Mouse (Mus musculus) heart, embryonic 16.5 days (tissue): ENCODE results near the gene Rdh16f2. TPM values are rescaled to one million over a fixed set of nuclear protein-coding genes. Genes with fewer than 3 reads are reported as not detected.
"Not testable (repeated sequence)": the region's sequence is repeated elsewhere in the genome, so short reads cannot be mapped to it uniquely, and the experiment has no call there.

Experiments used
- ATAC-seq: fragments of 200-750 bp; cut with Nextera tagmentation; replicated peaks from 2 replicates; pipeline ENCODE4 v1.8.0; 2017; ENCODE audit warnings: moderate number of reproducible peaks; ENCODE audit not compliant: insufficient read depth, low FRiP score; ENCODE audit errors: extremely low read depth
- H3K27ac ChIP-seq: fragments of 300-500 bp; sonication (generic); 2 replicates; pipeline ENCODE4 v1.5.1; 2014; ENCODE audit warnings: mild to moderate bottlenecking, low read length, control low read depth, moderate library complexity
- H3K27me3 ChIP-seq: fragments of 300-500 bp; sonication (generic); 2 replicates; pipeline ENCODE4 v1.6.1; 2014; ENCODE audit warnings: low read length, mixed read lengths; ENCODE audit not compliant: control insufficient read depth, insufficient read depth
- H3K36me3 ChIP-seq: fragments of 300-500 bp; sonication (generic); 2 replicates; pipeline ENCODE4 v1.6.1; 2014; ENCODE audit not compliant: control insufficient read depth, insufficient read depth
- H3K4me1 ChIP-seq: fragments of 300-500 bp; sonication (generic); 2 replicates; pipeline ENCODE4 v1.6.1; 2014; ENCODE audit warnings: low read length, mixed read lengths; ENCODE audit not compliant: control insufficient read depth, insufficient read depth
- H3K4me2 ChIP-seq: fragments of 300-500 bp; sonication (generic); 2 replicates; pipeline ENCODE4 v1.6.1; 2014; ENCODE audit warnings: low read depth, mild to moderate bottlenecking, control low read depth, low read length
- H3K4me3 ChIP-seq: fragments of 300-500 bp; sonication (generic); 2 replicates; pipeline ENCODE4 v1.5.1; 2014; ENCODE audit warnings: mild to moderate bottlenecking, control low read depth, low read length
- H3K9ac ChIP-seq: fragments of 300-500 bp; sonication (generic); 2 replicates; pipeline ENCODE4 v1.6.1; 2014; ENCODE audit warnings: low read length, control low read depth
- H3K9me3 ChIP-seq: fragments of 300-500 bp; sonication (generic); replicated peaks from 2 replicates; pipeline ENCODE4 v1.6.1; 2016; ENCODE audit warnings: low read length; ENCODE audit not compliant: control insufficient read depth
- WGBS: fragments of 180-500 bp; shearing (Covaris S2); extraction: QIAGEN DNeasy Blood & Tissue Kit; methylation state at CpG from one replicate; pipeline ENCODE4 v1.1.7; 2014; 5-methylcytosine and 5-hydroxymethylcytosine counted together
- polyA plus RNA-seq: library from polyadenylated mRNA; unstranded; fragments of >200 nt; fragmentation: Nextera tagmentation; extraction: Ambion mirVana; gene quantifications from 2 replicates; pipeline ENCODE4 v1.2.1, GENCODE M21; 2015

The Rdh16f2 gene
- polyA plus RNA-seq, 1 experiment from 2014 or later, result not detected

- no peak within 1 kb of the TSS for H3K9ac ChIP-seq
- H3K4me1 ChIP-seq, result no peaks in the 10 kb centered on the region
- 70% methylated on average over 2 of the region's 2 CpGs for WGBS
- H3K27me3 ChIP-seq, result no peaks in the 10 kb centered on the region
- no peaks in the 10 kb centered on the region for H3K9me3 ChIP-seq
- H3K27ac ChIP-seq, result no peak within 1 kb of the TSS
- H3K4me3 ChIP-seq, result no peak within 1 kb of the TSS
- no peaks in the 10 kb centered on the region for H3K36me3 ChIP-seq
- ATAC-seq, result no peak
- H3K4me2 ChIP-seq, result no peak within 1 kb of the TSS
Measured at GRCm38 (mm10) chr10:127898218-127898617, 31.9 kb downstream of the Rdh16f2 start, which contains the start of gene Sdr9c7. Gene Sdr9c7 (plus strand): TSS chr10:127898518.

GRCm38 (mm10) chr10:127899783-127900182 is 33.5 kb downstream of the Rdh16f2 start:
- ATAC-seq, result no peak
- no peaks in the 10 kb centered on the region for H3K9me3 ChIP-seq
- no peak overlapping the region for H3K4me3 ChIP-seq
- H3K27me3 ChIP-seq, result no peaks in the 10 kb centered on the region
- 0 out of 2 replicates have a peak, but pooled peaks cover under 1% of the 10 kb centered on the region for H3K4me1 ChIP-seq
- no peak overlapping the region for H3K4me2 ChIP-seq
- 61% methylated on average over 5 of the region's 5 CpGs for WGBS
- no peak overlapping the region for H3K9ac ChIP-seq
- no peaks in the 10 kb centered on the region for H3K36me3 ChIP-seq
- no peak overlapping the region for H3K27ac ChIP-seq

- H3K4me1 ChIP-seq, result 0 out of 2 replicates have a peak, but pooled peaks cover 4% of the 10 kb centered on the region
- no peak overlapping the region for H3K9ac ChIP-seq
- ATAC-seq, result no peak
- no peak overlapping the region for H3K27ac ChIP-seq
- no peaks in the 10 kb centered on the region for H3K36me3 ChIP-seq
- no peak overlapping the region for H3K4me2 ChIP-seq
- WGBS, result 78% methylated on average over 4 of the region's 4 CpGs
- no peaks in the 10 kb centered on the region for H3K9me3 ChIP-seq
- no peak overlapping the region for H3K4me3 ChIP-seq
- H3K27me3 ChIP-seq, result no peaks in the 10 kb centered on the region
Measured at GRCm38 (mm10) chr10:127901751-127902150, 35.5 kb downstream of the Rdh16f2 start.

GRCm38 (mm10) chr10:127903116-127903515 is 36.8 kb downstream of the Rdh16f2 start:
- ATAC-seq, result no peak
- 45% methylated on average over 1 of the region's 1 CpGs for WGBS

DNA sequence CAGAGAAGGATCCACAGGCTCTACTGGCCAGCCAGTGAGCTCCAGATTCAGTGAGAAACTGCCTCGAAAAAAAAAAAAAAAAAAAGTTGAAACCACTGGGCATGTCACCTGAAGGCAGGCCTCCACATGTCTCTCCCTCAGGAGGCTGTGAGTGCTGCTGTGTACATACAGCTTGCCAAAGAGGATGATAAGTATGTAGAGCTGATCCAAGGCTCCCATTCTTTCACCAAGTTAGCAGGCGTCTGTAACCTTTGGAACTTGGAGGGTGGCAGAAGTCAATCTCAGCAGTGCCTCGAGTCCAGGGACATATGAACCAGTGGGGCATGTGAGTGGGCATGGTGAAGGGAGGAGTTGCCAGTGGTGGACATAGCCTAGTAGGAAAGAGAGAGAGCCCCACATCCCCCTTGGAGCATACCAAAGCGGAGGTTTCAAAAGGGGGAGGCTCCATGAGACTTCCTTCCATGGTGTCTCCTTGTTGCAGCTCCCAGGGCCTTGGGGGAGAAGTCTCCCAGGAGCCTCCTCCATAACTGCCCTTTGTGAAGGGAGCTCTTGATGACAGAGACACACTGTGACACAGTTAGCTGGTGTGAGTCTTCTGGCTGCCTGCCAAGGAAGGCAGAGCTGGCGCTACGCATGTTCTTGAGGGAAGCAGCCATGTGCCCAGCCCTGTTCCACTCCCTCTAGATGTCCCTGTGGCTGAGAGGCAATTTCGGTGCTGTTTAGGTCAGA is 38.6 kb downstream of the Rdh16f2 start:
- Histone ChIP-seq H3K4me3 (no peak overlapping the region), H3K9ac (no peak overlapping the region), H3K9me3 (no peaks in the 10 kb centered on the region), H3K4me1 (0 out of 2 replicates have a peak, but pooled peaks cover 4% of the 10 kb centered on the region), H3K4me2 (no peak overlapping the region), H3K27me3 (no peaks in the 10 kb centered on the region), H3K27ac (no peak overlapping the region), H3K36me3 (no peaks in the 10 kb centered on the region)
- 42% methylated on average over 7 of the region's 7 CpGs for WGBS
- no peak for ATAC-seq

More at GRCm38 (mm10) chr10:127903116-127903515, 36.8 kb downstream of the Rdh16f2 start:
- Histone ChIP-seq H3K9me3 (no peaks in the 10 kb centered on the region), H3K27me3 (no peaks in the 10 kb centered on the region), H3K36me3 (no peaks in the 10 kb centered on the region), H3K9ac (no peak overlapping the region), H3K27ac (no peak overlapping the region), H3K4me2 (no peak overlapping the region), H3K4me3 (no peak overlapping the region), H3K4me1 (0 out of 2 replicates have a peak, but pooled peaks cover 4% of the 10 kb centered on the region)

- Histone ChIP-seq H3K9ac (no peak overlapping the region), H3K4me1 (0 out of 2 replicates have a peak, but pooled peaks cover 4% of the 10 kb centered on the region), H3K4me3 (no peak overlapping the region), H3K27me3 (no peaks in the 10 kb centered on the region), H3K27ac (no peak overlapping the region), H3K4me2 (no peak overlapping the region), H3K36me3 (no peaks in the 10 kb centered on the region), H3K9me3 (no peaks in the 10 kb centered on the region)
- ATAC-seq, result no peak
- 86% methylated on average over 2 of the region's 2 CpGs for WGBS
Measured at GRCm38 (mm10) chr10:127906138-127906537, 39.9 kb downstream of the Rdh16f2 start.

DNA sequence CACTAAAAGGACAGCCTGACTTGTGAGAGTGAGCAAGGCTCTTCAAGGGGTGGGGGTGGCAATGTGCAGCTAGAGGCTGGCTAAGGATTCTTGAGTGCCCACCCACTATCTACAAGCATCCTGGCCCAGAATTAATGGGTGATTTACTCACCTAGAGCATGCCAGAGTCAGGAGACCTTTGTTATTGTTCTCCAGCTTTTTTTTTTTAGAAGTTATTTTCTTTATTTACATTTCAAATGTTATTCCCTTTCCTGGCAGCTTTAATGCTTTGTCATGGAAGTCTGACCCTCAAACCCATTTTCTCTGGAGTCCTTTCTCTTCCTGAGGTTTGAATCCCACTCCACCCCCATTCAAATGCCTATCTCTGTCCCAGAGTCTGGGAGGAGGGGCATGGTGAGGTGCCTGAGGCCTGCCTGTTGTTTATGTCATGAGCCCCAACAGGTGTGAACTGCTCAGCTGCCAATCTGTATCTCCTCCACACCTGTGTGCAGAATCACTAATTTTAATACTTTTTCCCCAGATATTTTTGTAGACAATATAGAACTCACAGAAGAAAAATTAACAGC is 41.2 kb downstream of the Rdh16f2 start:
- no peak overlapping the region for H3K9ac ChIP-seq
- no peak for ATAC-seq
- H3K27me3 ChIP-seq, result no peaks in the 10 kb centered on the region
- no peak overlapping the region for H3K4me2 ChIP-seq
- 0 out of 2 replicates have a peak, but pooled peaks cover 4% of the 10 kb centered on the region for H3K4me1 ChIP-seq
- no peak overlapping the region for H3K27ac ChIP-seq
- no peaks in the 10 kb centered on the region for H3K9me3 ChIP-seq
- H3K4me3 ChIP-seq, result no peak overlapping the region
- H3K36me3 ChIP-seq, result no peaks in the 10 kb centered on the region

DNA sequence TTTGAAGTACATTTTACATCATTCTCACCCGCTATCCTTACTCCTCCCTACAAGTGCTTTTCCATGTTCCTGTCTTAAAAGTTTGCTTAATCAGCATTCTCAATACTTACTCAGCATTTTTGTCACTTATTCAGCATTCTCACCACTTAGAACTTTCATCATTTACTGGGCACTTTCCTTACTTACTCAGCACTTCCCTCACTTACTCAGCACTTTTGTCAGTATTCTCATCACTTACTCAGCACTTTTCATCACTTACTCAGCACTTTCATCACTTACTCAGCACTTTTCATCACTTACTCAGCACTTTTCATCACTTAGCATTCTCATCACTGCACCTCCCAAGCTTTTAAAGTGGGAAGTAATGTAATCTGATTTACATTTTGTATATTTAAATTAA is 49.3 kb downstream of the Rdh16f2 start:
- Histone ChIP-seq H3K27me3 (no peaks in the 10 kb centered on the region), H3K36me3 (no peaks in the 10 kb centered on the region), H3K9ac (no peak overlapping the region), H3K27ac (no peak overlapping the region), H3K4me2 (no peak overlapping the region), H3K4me1 (no peaks in the 10 kb centered on the region), H3K9me3 (no peaks in the 10 kb centered on the region), H3K4me3 (no peak overlapping the region)
- no peak for ATAC-seq
- 86% methylated on average over 1 of the region's 1 CpGs for WGBS

DNA sequence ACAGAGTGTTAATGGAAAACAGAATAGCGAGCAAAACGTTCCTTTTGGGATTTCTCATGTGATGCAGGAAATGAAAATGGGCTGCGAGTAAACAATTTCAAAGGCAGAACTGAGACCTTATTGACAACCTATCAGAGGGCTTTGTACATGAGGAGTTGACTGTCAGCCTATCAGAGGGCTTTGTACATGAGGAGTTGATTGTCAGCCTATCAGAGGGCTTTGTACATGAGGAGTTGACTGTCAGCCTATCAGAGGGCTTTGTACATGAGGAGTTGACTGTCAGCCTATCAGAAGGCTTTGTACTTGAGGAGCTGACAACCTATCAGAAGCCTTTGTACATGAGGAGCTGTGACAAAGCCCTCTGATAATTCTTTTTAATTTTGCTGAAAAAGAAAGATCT is 50.9 kb downstream of the Rdh16f2 start:
- not testable (repeated sequence) for H3K4me2 ChIP-seq, H3K36me3 ChIP-seq, H3K9me3 ChIP-seq, H3K4me3 ChIP-seq, H3K9ac ChIP-seq, H3K27ac ChIP-seq, H3K27me3 ChIP-seq, ATAC-seq, H3K4me1 ChIP-seq
- 79% methylated on average over 3 of the region's 3 CpGs for WGBS
